Mouse (Mus musculus) left cerebral cortex, postnatal 10 days (tissue): ENCODE results near the gene Slc17a4. TPM values are rescaled to one million over a fixed set of nuclear protein-coding genes. Genes with fewer than 3 reads are reported as not detected.

Experiments
- DNase-seq, 2 experiments: peaks; one replicate each; pipeline ENCODE4 v3.0.0; 2021 to 2022; ENCODE audit warnings: low spot score in 2 of 2, mixed read lengths in 1 of 2; ENCODE audit errors: extremely low spot score in 1 of 2
- intact Hi-C: fragments of 180-260 bp; cut with DNase I; formaldehyde crosslinking; loops from one replicate; pipeline ENCODE4 v1.15.1; 2025
- total RNA-seq, 2 experiments: library from RNA; stranded (reverse); gene quantifications; 2 replicates each; pipeline ENCODE4 v1.2.3; 2021

Slc17a4 gene
- total RNA-seq, result not detected

- intact Hi-C loops, result no loop called here
Measured at GRCm38 (mm10) chr13:23914376-23915167, at the start of gene Slc17a4. Slc17a4 (minus strand) TSS chr13:23915009.

GRCm38 (mm10) chr13:23959776-23960175 lies 45.0 kb upstream of the Slc17a4 start:
- DNase-seq, result no peak
- intact Hi-C loops, result no loop called here

More at GRCm38 (mm10) chr13:23914376-23915167, at the start of gene Slc17a4:
- DNase-seq, result no peak

- no peak for DNase-seq
- intact Hi-C loops, result no loop called here
Measured at GRCm38 (mm10) chr13:23950928-23951327, 36.1 kb upstream of the Slc17a4 start.

GRCm38 (mm10) chr13:23949484-23950246 lies 34.9 kb upstream of the Slc17a4 start:
- no peak for DNase-seq
- intact Hi-C loops, result no loop called here

- DNase-seq, result no peak
- intact Hi-C loops, result no loop called here
Measured at GRCm38 (mm10) chr13:23946254-23946653, 31.4 kb upstream of the Slc17a4 start.

GRCm38 (mm10) chr13:23942861-23943260 lies 28.1 kb upstream of the Slc17a4 start:
- no peak for DNase-seq
- intact Hi-C loops, result no loop called here

DNA sequence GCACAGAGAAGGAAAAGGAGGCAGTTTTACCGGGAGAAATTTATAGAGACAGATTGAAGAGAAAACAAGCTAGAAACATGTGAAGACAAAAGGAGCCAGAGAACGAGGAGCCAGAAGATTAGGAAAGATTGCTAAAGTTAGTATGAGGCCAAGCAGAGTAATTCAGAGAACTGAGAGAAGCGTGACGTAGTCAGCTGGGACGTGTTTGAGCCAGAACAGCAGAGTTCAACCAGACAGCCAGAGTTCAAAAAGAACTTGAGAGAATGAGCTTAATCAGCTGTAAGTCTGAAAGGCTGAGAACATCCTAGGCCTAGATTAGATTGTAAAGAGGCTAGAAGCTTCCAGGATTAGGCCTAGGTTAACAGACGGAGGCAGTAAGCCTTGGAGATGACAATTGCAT lies 25.5 kb upstream of the Slc17a4 start:
- no peak for DNase-seq
- intact Hi-C loops, result no loop called here

- DNase-seq, result peak; percentile 42 to 50
- intact Hi-C loops, result no loop called here
Measured at GRCm38 (mm10) chr13:23938699-23939098, 23.9 kb upstream of the Slc17a4 start.

DNA sequence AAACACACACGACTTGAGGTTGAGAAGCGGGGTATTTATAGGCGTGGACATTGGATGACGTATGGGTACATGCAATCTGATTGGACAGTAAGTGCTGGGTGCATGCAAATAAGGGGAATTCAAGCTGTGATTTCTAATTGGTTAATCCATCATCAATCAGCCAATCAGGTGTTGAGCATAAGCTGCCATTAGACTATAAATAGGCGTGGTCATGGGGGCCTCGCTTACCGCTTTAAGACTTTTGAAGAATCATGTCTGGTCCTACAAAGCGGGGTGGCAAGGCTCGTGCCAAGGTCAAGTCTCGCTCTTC lies 19.4 kb upstream of the Slc17a4 start, which contains the start of gene Hist1h2aa:
TSS of gene Hist1h2aa (plus strand) at position 252 of the 310 bp plus-strand sequence.
- intact Hi-C loops, result no loop called here
- no peak for DNase-seq

DNA sequence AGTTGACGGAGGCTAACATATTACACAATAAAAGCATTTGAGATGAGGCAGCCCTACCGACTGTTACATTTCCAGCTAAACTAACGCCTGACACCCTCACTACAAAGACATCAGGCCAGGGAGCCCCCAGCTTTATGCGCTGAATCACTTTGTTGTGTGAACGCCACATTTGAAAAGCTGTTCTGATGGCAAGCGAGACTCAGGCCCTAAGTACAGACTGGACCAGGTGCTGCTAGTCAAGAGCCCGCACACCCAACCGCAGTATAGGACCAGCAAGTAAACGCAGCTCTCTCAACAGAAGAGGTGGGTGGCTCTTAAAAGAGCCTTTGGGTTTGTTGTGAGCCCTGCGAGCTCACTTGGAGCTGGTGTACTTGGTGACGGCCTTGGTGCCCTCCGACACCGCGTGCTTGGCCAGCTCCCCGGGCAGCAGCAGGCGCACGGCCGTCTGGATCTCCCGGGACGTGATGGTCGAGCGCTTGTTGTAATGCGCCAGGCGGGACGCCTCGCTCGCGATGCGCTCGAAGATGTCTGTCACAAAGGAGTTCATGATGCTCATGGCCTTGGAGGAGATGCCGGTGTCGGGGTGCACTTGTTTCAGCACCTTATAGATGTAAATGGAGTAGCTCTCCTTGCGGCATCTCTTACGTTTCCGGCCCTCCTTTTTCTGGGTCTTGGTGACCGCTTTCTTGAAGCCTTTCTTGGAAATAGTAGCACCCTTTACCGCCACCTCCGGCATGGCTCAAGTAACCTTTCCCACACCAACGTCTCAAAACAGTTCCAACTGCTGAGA lies 18.8 kb upstream of the Slc17a4 start, which contains the start of gene Hist1h2ba:
TSS of gene Hist1h2ba (minus strand) at position 736 of the 790 bp plus-strand sequence.
- no peak for DNase-seq
- intact Hi-C loops, result no loop called here

- DNase-seq, result no peak
- intact Hi-C loops, result no loop called here
Measured at GRCm38 (mm10) chr13:23930904-23931303, 16.1 kb upstream of the Slc17a4 start.

DNA sequence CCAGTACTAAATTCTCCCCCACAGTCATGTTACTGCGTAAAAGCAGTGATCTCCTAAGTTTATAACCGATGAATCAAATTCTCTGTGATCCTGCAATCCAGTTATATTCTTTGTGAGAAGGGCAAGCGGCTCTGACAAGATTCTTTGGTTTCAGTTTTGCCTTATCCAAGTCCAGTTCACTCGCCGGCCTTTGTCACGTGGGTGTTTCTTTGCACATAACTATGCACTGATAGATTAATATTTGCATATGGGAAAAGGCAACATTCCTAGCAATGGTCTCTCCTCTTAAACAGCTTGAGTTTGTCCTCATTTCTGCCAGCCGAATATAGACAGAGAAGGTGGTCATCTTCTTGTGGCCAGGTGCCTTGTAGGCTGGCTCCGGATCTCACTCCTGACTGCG lies 15.7 kb upstream of the Slc17a4 start:
- intact Hi-C loops, result no loop called here
- no peak for DNase-seq

DNA sequence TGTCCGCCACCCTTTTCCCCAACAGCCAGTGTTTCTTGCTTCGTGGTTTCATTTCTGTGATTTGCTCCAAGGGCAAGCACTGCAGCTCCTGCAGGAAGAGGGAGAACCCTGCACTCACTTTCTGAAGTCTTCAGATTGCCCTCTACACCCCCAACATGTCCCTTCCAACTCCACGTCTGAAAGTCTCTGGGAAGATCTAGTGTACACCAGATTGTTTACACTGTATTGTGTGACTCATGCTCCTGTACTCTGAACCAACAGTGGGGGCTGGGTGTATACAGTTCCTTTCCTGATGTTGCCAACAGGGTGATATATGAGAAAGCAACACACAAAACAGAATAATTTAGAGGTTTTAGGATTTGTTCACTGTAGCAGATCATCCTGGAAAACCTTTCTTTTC lies 13.8 kb upstream of the Slc17a4 start:
- DNase-seq, result no peak
- intact Hi-C loops, result no loop called here

GRCm38 (mm10) chr13:23925792-23926191 lies 11.0 kb upstream of the Slc17a4 start:
- intact Hi-C loops, result no loop called here
- no peak for DNase-seq

GRCm38 (mm10) chr13:23917674-23918073 lies 2.9 kb upstream of the Slc17a4 start:
- intact Hi-C loops, result no loop called here
- no peak for DNase-seq

DNA sequence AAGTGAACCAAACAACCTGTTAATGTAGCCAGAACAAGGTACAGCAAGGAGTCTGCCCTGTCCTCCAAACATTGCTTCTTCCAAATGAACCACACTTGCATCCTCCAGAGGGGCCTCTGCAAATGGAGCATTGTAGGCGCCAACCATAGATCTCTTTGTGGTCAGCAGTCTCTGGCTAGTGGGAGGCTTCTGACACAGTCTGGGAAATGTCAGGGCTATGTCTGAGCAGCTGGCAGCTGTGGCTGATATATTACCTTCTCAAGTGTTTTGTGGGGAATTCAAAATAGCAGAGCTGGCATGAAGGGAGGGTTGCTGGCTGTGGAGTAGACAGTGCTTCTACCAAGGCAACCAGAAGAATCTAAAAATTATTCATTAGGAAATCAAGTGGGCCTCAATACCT lies 1.3 kb upstream of the Slc17a4 start:
- intact Hi-C loops, result no loop called here
- DNase-seq, result no peak

- no peak for DNase-seq
- intact Hi-C loops, result no loop called here
Measured at GRCm38 (mm10) chr13:23913791-23914306, 960 bp downstream of the Slc17a4 start.

DNA sequence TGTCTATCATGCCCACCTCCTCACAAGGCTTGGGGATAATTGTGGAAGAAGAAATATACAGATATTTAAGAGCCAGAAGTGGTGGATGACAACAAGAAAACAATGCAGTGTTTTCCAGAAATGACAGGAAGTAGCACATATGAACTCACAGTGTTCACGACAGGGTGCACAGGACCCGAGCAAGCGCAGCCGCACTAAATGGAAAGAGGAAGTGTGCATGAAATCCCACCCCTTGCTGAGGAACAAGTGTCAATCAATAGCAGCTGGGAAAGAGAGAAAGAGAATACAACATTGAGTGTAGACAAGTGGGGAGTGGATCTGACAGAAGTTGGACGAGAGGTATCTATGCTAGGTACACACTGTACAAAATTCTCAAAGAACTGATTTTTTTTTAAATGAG lies 3.5 kb downstream of the Slc17a4 start:
- intact Hi-C loops, result no loop called here
- no peak for DNase-seq

GRCm38 (mm10) chr13:23910121-23910520 lies 4.7 kb downstream of the Slc17a4 start:
- intact Hi-C loops, result no loop called here
- DNase-seq, result no peak
